Mouse (Mus musculus) embryonic fibroblast, embryonic 13.5 days (primary cell): ENCODE measurements around the gene Dach1.

ENCODE experiments used
- CTCF ChIP-seq: IDR thresholded peaks from 2 replicates; pipeline ENCODE4 v1.5.1; 2011; ENCODE audit warnings: mild to moderate bottlenecking, control low read depth, low read length, moderate library complexity, borderline replicate concordance; ENCODE audit not compliant: insufficient read depth
- POLR2A ChIP-seq: IDR thresholded peaks from 2 replicates; pipeline ENCODE4 v1.6.1; 2011; ENCODE audit warnings: low read depth, mild to moderate bottlenecking, control low read depth, low read length, moderate library complexity

- no peak for TF ChIP-seq POLR2A
- no peak for TF ChIP-seq CTCF
Measured at GRCm38 (mm10) chr14:97814555-97815175, 354.9 kb downstream of the Dach1 start.
